Mouse (Mus musculus): ENCODE measurements around the gene Tas2r136. TPM values are rescaled to one million over a fixed set of nuclear protein-coding genes. Genes with fewer than 3 reads are reported as not detected.

The Tas2r136 gene
- polyA plus RNA-seq (2015; fragmentation: Nextera tagmentation; extraction: Ambion mirVana), result not detected in 2 replicates

- H3K4me3 ChIP-seq (replicated peaks), result no peak within 1 kb of the TSS
- H3K9me3 ChIP-seq, result no peaks in the 10 kb centered on the region
- H3K9ac ChIP-seq, result no peak within 1 kb of the TSS
- H3K36me3 ChIP-seq, result no peaks in the 10 kb centered on the region
- no peaks in the 10 kb centered on the region for H3K4me1 ChIP-seq
- no peak within 1 kb of the TSS for H3K4me2 ChIP-seq
- H3K27ac ChIP-seq, result no peak within 1 kb of the TSS
- ATAC-seq (ENCODE audit: insufficient read depth, low FRiP score, low read depth), result no peak
- no peaks in the 10 kb centered on the region for H3K27me3 ChIP-seq (replicated peaks)
These were observed at the start of gene Tas2r136 for GRCm38 (mm10) chr6:132778062-132778461. Tas2r136 (minus strand) TSS chr6:132778162.

DNA sequence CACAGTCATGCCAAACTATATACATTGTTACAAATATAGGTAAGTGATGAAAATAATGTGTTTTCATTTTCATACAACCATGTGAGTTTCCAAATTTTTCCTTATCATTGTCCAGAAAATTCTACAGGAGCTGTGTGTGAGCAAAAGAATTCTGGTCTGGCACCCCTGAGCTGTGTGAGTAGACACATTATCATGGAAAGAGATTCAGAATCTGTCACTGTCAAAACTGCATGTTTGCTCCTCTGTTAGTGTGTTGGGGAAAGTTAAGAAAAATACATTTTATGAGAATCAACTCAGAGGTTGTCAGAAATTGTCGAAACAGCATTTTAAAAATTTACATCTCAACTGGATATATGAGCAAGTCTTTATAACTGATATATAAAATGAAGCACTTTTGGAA, 24.6 kb upstream of the Tas2r136 start, which contains the start of gene Tas2r117:
Gene Tas2r117, plus strand, starts transcription at position 301 of the 400 bp plus-strand sequence.
- Histone ChIP-seq H3K27me3 (replicated peaks) (no peaks in the 10 kb centered on the region), H3K9ac (no peak within 1 kb of the TSS), H3K27ac (no peak within 1 kb of the TSS), H3K4me1 (no peaks in the 10 kb centered on the region), H3K4me3 (replicated peaks) (no peak within 1 kb of the TSS), H3K9me3 (no peaks in the 10 kb centered on the region), H3K36me3 (no peaks in the 10 kb centered on the region), H3K4me2 (no peak within 1 kb of the TSS)
- WGBS, result 91% methylated on average over 1 of the region's 1 CpGs
- ATAC-seq (ENCODE audit: insufficient read depth, low FRiP score, low read depth), result no peak

GRCm38 (mm10) chr6:132795393-132795792, 17.4 kb upstream of the Tas2r136 start:
- H3K27me3 ChIP-seq (replicated peaks), result no peaks in the 10 kb centered on the region
- no peaks in the 10 kb centered on the region for H3K4me1 ChIP-seq
- peak; percentile 47; the same call in 1 of the 2 replicates for ATAC-seq (ENCODE audit: insufficient read depth, low FRiP score, low read depth)
- no peak overlapping the region for H3K4me2 ChIP-seq
- H3K9ac ChIP-seq, result no peak overlapping the region
- 8% methylated on average over 1 of the region's 1 CpGs for WGBS
- H3K27ac ChIP-seq, result no peak overlapping the region
- H3K36me3 ChIP-seq, result no peaks in the 10 kb centered on the region
- no peaks in the 10 kb centered on the region for H3K9me3 ChIP-seq
- H3K4me3 ChIP-seq (replicated peaks), result no peak overlapping the region

DNA sequence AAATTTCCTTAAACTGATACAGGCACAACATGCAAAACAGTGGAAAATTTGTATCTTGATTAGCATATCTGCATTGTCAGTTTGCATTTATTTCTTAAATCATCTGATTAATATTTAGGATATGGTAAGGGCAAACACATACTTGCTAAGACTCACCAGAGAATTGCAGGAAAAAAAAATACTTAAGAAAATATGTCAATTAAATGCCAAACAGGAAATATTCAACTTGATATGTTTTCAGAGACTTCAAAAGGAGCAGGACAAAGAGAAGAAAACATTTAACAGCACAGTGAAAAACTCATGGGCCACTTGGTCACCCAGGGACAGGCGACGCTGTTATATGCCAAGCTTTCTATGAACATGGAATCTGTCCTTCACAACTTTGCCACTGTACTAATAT, 16.1 kb downstream of the Tas2r136 start, which contains the start of gene Tas2r102:
Gene Tas2r102, plus strand, starts transcription at position 301 of the 400 bp plus-strand sequence.
- no peaks in the 10 kb centered on the region for H3K4me1 ChIP-seq
- ATAC-seq (ENCODE audit: insufficient read depth, low FRiP score, low read depth), result no peak
- no peaks in the 10 kb centered on the region for H3K36me3 ChIP-seq
- no peaks in the 10 kb centered on the region for H3K27me3 ChIP-seq (replicated peaks)
- H3K27ac ChIP-seq, result no peak within 1 kb of the TSS
- H3K9ac ChIP-seq, result no peak within 1 kb of the TSS
- H3K4me2 ChIP-seq, result no peak within 1 kb of the TSS
- H3K9me3 ChIP-seq, result no peaks in the 10 kb centered on the region
- H3K4me3 ChIP-seq (replicated peaks), result no peak within 1 kb of the TSS
- WGBS, result 88% methylated on average over 2 of the region's 2 CpGs

DNA sequence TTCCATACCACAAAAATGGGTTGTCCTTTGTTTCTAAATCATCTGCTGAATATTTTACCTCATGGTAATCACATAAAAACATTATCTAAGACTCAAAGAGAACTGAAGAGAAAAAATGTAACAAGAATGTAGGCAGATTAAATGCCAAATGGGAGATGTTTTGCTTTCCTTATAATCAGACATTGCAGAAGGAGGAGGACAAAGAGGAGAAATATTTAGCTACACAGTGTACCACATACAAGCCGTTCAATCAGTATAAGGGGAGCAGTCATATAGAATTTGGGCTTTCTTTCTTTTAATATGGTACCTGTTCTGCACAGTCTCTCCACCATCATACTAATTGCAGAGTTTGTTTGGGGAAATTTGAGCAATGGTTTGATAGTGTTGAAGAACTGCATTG, 23.5 kb downstream of the Tas2r136 start, which contains the start of gene Tas2r124:
Gene Tas2r124, plus strand, starts transcription at position 301 of the 400 bp plus-strand sequence.
- H3K36me3 ChIP-seq, result no peaks in the 10 kb centered on the region
- WGBS, result 91% methylated on average over 1 of the region's 1 CpGs
- H3K4me3 ChIP-seq (replicated peaks), result no peak within 1 kb of the TSS
- no peaks in the 10 kb centered on the region for H3K27me3 ChIP-seq (replicated peaks)
- H3K4me2 ChIP-seq, result no peak within 1 kb of the TSS
- no peak within 1 kb of the TSS for H3K9ac ChIP-seq
- H3K4me1 ChIP-seq, result no peaks in the 10 kb centered on the region
- ATAC-seq (ENCODE audit: insufficient read depth, low FRiP score, low read depth), result no peak
- no peaks in the 10 kb centered on the region for H3K9me3 ChIP-seq
- H3K27ac ChIP-seq, result no peak within 1 kb of the TSS

GRCm38 (mm10) chr6:132750206-132750605, 27.8 kb downstream of the Tas2r136 start:
- H3K4me2 ChIP-seq, result no peak overlapping the region
- no peak overlapping the region for H3K27ac ChIP-seq
- no peaks in the 10 kb centered on the region for H3K36me3 ChIP-seq
- H3K9ac ChIP-seq, result no peak overlapping the region
- H3K9me3 ChIP-seq, result no peaks in the 10 kb centered on the region
- no peaks in the 10 kb centered on the region for H3K27me3 ChIP-seq (replicated peaks)
- H3K4me3 ChIP-seq (replicated peaks), result no peak overlapping the region
- no peaks in the 10 kb centered on the region for H3K4me1 ChIP-seq
- ATAC-seq (ENCODE audit: insufficient read depth, low FRiP score, low read depth), result no peak
- 78% methylated on average over 2 of the region's 2 CpGs for WGBS

DNA sequence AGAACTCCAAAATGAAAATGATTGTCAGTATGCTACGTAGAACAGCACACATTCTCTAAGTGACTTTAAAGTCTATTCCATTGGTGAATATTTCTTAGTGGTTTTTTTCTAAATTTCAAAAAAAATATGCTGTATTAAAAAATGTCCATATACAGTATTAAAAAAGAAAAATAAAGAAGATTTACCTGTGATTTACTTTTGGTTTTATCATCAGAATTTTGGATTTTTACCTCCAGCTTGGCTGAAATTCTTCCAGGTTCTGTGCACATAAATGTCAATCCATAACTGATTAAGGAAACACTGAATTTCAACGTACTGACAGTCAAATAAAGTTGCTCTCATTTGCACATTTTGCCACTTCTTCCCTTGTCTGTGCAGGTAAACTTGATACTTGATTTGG, 40.0 kb downstream of the Tas2r136 start, which contains the start of gene Tas2r115:
Gene Tas2r115, minus strand, starts transcription at position 101 of the 400 bp plus-strand sequence.
- Histone ChIP-seq H3K9me3 (no peaks in the 10 kb centered on the region), H3K4me1 (no peaks in the 10 kb centered on the region), H3K4me2 (no peak within 1 kb of the TSS), H3K27ac (no peak within 1 kb of the TSS), H3K27me3 (replicated peaks) (no peaks in the 10 kb centered on the region), H3K4me3 (replicated peaks) (no peak within 1 kb of the TSS), H3K9ac (no peak within 1 kb of the TSS), H3K36me3 (no peaks in the 10 kb centered on the region)
- WGBS, result 66% methylated on average over 2 of the region's 2 CpGs
- ATAC-seq (ENCODE audit: insufficient read depth, low FRiP score, low read depth), result no peak

Other genes starting within 250 kb of the Tas2r136 start
- not detected in 2 replicates for gene Prh1, start 208.4 kb downstream of the Tas2r136 start, polyA plus RNA-seq (2015; fragmentation: Nextera tagmentation; extraction: Ambion mirVana)
- not detected in 2 replicates for gene Prp2, start 182.2 kb downstream of the Tas2r136 start, polyA plus RNA-seq (2015; fragmentation: Nextera tagmentation; extraction: Ambion mirVana)
- not detected in 2 replicates for gene A630073D07Rik, start 126.6 kb downstream of the Tas2r136 start, polyA plus RNA-seq (2015; fragmentation: Nextera tagmentation; extraction: Ambion mirVana)
- not detected in 2 replicates for gene Tas2r120, start 121.2 kb downstream of the Tas2r136 start, polyA plus RNA-seq (2015; fragmentation: Nextera tagmentation; extraction: Ambion mirVana)
- not detected in 2 replicates for gene Tas2r121, start 77.2 kb downstream of the Tas2r136 start, polyA plus RNA-seq (2015; fragmentation: Nextera tagmentation; extraction: Ambion mirVana)
- gene Tas2r122, start 66.2 kb downstream of the Tas2r136 start, polyA plus RNA-seq (2015; fragmentation: Nextera tagmentation; extraction: Ambion mirVana), result not detected in 2 replicates
- not detected in 2 replicates for gene Tas2r115, start 40.1 kb downstream of the Tas2r136 start, polyA plus RNA-seq (2015; fragmentation: Nextera tagmentation; extraction: Ambion mirVana)
- not detected in 2 replicates for gene Tas2r124, start 23.4 kb downstream of the Tas2r136 start, polyA plus RNA-seq (2015; fragmentation: Nextera tagmentation; extraction: Ambion mirVana)
- not detected in 2 replicates for gene Tas2r102, start 16.0 kb downstream of the Tas2r136 start, polyA plus RNA-seq (2015; fragmentation: Nextera tagmentation; extraction: Ambion mirVana)
- gene Tas2r117, start 24.7 kb upstream of the Tas2r136 start, polyA plus RNA-seq (2015; fragmentation: Nextera tagmentation; extraction: Ambion mirVana), result not detected in 2 replicates
- not detected in 2 replicates for gene Tas2r123, start 69.0 kb upstream of the Tas2r136 start, polyA plus RNA-seq (2015; fragmentation: Nextera tagmentation; extraction: Ambion mirVana)
- gene Tas2r116, start 77.3 kb upstream of the Tas2r136 start, polyA plus RNA-seq (2015; fragmentation: Nextera tagmentation; extraction: Ambion mirVana), result not detected in 2 replicates
- gene Tas2r110, start 89.8 kb upstream of the Tas2r136 start, polyA plus RNA-seq (2015; fragmentation: Nextera tagmentation; extraction: Ambion mirVana), result not detected in 2 replicates
- not detected in 2 replicates for gene Tas2r113, start 114.8 kb upstream of the Tas2r136 start, polyA plus RNA-seq (2015; fragmentation: Nextera tagmentation; extraction: Ambion mirVana)
- gene Tas2r125, start 131.5 kb upstream of the Tas2r136 start, polyA plus RNA-seq (2015; fragmentation: Nextera tagmentation; extraction: Ambion mirVana), result not detected in 2 replicates
- not detected in 2 replicates for gene Tas2r129, start 172.9 kb upstream of the Tas2r136 start, polyA plus RNA-seq (2015; fragmentation: Nextera tagmentation; extraction: Ambion mirVana)
- gene Tas2r131, start 179.8 kb upstream of the Tas2r136 start, polyA plus RNA-seq (2015; fragmentation: Nextera tagmentation; extraction: Ambion mirVana), result not detected in 2 replicates
- not detected in 2 replicates for gene Tas2r109, start 202.8 kb upstream of the Tas2r136 start, polyA plus RNA-seq (2015; fragmentation: Nextera tagmentation; extraction: Ambion mirVana)